Mouse (Mus musculus) hindlimb bud, embryonic 11.5 days (tissue): Measurements from ENCODE around the gene B4galt3.

ENCODE experiments used
- DNase-seq: peaks from one replicate; pipeline ENCODE4 v3.0.0-alpha.2; 2012; ENCODE audit warnings: low read depth, low spot score; ENCODE audit errors: extremely low spot score

B4galt3 gene

DNA sequence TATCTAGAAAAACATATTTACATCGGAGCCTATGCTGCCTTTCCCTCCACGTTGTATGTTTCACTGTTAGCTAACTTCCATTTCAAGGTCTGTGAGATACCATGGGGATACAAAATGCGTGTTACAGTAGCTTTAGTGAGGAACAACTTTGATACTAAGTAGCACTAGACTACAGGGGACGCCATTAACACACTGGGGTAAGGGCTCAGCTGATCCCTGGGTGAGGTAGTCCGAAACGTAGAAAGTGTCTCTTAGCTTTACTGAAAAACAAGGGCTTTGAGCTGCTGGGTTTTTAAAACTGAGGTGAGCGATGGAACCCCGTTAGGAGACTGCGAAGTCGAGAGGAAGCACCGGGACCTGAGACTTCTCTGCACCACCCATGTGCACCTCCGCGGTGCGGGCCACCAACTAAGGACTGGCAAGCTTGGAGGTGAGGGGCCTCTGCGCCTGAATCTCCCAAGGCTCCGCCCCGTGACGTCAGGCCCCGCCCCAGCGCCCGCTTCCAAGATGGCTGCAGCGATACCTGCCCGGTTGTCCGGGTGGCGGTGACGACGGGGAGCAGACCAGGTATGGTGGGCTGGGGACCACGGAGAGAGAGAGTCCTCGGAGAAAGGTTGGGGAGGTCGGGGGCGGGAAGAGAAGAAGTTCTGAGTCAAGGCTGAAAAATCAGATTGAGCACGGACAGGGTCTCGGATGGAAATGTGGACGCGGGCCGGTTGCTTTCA, at the start of gene B4galt3:
TSS of gene B4galt3 (plus strand) at position 481 of the 725 bp plus-strand sequence.
- DNase-seq: peak; percentile 42

DNA sequence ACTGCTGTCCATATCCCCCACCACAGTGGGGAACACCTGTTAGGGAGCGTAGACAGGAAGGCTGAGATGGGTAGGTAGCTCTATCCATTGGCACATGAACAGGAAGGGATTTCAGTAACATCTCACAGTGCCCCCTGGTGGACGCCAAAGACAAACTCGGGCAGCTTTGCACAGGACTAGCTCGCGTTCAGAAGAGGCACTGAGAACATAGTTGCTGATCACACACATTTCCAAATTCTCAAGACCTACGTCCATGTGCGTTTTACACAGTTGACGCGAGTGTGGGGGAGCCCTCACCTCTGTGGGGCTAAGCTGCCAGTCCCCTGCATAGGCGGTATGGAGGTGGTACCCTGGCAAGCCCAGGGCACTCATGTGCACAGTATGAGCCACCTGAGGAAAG, 49.3 kb upstream of the B4galt3 start:
- DNase-seq: peak; percentile 71

GRCm38 (mm10) chr1:171221281-171222193, 48.6 kb upstream of the B4galt3 start:
- no peak for DNase-seq

DNA sequence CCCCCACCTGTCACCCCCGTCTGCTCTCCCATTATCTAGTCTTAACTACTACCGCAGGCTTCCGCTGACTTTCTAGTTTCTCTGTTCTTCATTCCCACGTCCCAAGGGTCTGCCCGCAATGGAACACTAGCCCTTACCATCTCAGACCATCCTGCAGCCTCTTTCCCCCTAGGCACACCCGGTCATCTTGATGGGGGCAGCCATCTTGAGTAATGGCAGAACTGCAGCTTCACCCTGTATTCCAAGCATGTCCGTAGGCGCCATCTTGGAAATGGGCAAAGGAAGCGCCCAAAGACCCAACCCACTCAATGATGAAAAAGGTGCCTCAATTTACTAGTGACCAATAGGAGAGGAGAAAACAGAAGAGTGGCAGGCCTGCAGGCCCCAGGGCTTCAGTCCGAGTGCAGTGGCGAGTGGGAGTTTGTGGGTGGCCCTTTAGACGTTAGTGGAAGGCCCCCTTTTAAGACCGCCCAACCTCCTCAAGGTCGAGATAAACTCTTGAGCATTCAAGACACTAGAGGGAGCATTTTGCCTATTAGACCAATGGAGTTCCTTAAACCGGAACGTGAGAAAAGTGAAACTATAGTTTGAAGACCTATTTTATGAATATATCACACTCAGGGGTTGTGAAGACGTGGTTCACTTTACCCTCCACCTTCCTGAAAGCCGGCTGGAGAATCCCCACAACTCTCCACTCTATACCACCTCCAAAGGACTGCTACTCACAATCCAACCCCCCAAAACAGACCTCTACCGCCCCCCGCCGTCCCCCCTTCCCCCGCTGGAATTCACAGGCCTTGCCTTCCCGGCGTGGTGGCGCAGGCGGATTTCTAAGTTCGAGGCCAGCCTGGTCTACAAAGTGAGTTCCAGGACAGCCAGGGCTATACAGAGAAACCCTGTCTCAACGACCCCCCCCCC, 47.6 kb upstream of the B4galt3 start, which contains the start of gene Tomm40l:
TSS of gene Tomm40l (minus strand) at position 277 of the 918 bp plus-strand sequence.
- DNase-seq: peak; percentile 98

DNA sequence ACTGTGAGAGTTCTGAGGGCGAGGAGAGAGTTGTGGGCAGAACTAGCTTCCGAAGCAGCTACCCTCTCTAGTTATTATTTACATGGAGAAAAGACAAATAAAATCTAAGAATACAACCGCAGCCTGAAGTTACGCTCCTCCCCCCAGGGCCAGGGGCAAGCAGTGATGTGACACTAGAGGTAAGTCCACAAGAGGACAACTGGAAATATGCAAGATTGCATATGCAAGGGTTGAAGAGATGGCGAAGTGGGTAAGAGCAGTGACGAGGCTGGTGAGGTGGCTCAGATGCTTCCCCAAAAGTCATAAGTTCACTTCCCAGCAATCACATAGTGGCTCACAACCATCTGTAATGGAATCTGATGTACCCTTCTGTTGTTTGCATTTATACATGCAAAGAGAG, 47.0 kb upstream of the B4galt3 start:
- no peak for DNase-seq

DNA sequence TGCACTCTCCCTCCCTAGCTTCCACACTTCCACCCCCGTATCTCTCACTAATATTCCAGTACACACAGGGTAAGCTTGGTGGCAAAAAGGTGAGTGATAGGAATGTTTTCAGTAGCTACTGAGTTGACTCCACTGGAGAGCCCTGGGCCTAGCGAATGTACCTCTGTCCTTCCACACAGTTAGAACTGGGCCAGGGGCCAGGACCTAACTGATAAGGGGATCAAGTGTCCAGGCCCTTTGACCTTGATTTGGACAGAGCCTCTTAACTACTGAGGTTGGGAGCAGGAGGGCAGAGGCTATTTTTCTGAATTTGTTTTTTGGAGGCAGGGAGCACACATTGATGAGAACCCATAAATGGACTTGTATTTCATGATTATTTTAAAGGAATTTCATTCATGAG, 46.3 kb upstream of the B4galt3 start:
- no peak for DNase-seq

GRCm38 (mm10) chr1:171224857-171225256, 45.3 kb upstream of the B4galt3 start, which contains the start of gene Apoa2:
Apoa2 (plus strand) TSS chr1:171225054.
- no peak for DNase-seq

DNA sequence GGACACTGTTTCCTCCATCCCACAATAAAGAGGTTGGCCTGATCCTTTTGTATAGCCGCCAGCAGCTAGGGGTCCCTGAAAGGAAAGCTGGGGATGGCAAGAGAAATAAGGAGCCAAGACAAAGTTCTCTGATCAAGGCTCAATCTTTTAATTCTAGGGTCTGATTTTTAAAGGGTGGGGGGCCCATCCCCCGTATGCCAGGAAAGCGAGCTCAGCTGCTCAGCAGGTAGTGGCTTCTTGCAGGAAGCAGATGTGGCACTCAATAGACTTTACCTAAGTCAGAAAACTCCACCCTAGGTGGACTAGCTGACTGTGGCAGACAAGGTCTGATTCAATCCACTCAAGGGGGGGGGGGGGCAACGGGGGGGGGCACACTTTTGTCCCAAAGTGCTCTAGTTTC, 43.3 kb upstream of the B4galt3 start:
- no peak for DNase-seq

DNA sequence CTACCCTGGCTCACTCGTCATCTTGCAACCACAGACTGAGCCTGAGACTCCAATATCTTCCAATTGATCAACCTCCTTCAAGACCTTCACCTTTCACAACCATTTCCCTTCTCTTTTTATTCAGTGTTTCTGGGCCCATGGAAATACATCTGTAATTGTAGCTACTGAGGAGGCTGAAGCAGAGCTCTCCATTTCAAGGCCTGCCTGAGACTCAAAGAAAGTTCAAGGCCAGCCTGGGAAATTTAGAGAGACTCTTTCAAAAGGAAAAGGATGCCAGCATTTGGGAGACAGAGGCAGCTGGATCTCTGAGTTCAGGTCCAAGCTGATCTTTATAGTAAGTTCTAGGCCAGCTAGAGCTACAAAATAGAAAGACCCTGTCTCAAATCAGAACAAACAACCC, 42.2 kb upstream of the B4galt3 start:
- DNase-seq: no peak

GRCm38 (mm10) chr1:171229750-171230149, 40.4 kb upstream of the B4galt3 start:
- DNase-seq: no peak

DNA sequence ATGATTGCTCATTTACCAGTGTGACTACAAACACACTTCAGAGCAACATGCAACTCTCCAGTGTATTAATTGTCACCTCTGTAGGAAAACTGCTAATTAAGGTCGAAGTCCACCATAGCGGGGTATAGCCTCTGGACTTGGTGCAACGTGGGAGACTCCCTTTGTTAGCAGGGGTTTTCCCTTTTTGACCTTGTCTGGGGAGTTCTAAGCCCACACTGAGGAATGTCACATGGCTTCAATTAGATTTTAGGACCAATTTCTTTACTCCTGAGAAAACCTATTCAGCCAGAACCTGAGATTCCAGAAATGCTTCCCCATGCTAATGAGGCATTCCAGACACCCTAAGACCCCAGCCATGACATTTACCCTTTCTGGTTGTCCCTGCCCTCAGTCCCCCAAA, 39.9 kb upstream of the B4galt3 start:
- peak; percentile 53 for DNase-seq

- no peak for DNase-seq
These were observed 38.3 kb upstream of the B4galt3 start for GRCm38 (mm10) chr1:171231844-171232243.

DNA sequence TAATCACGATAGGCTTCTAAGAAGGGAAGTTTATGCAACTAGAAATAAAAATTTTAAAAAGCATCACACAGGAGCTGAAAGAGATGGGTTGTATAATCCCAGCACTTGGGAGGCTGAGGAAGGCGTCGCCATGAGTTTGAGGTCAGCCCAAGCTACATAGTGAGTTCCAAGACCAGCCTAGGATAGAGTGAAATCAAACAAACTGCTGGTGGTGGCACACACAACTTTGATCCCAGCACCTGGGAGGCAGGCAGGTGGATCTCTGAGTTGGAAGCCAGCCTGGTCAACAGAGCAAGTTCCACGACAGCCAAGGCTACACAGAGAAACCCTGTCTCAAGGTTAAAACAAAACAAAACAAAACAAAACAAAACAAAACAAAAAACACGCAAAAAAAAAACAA, 37.8 kb upstream of the B4galt3 start:
- no peak for DNase-seq

DNA sequence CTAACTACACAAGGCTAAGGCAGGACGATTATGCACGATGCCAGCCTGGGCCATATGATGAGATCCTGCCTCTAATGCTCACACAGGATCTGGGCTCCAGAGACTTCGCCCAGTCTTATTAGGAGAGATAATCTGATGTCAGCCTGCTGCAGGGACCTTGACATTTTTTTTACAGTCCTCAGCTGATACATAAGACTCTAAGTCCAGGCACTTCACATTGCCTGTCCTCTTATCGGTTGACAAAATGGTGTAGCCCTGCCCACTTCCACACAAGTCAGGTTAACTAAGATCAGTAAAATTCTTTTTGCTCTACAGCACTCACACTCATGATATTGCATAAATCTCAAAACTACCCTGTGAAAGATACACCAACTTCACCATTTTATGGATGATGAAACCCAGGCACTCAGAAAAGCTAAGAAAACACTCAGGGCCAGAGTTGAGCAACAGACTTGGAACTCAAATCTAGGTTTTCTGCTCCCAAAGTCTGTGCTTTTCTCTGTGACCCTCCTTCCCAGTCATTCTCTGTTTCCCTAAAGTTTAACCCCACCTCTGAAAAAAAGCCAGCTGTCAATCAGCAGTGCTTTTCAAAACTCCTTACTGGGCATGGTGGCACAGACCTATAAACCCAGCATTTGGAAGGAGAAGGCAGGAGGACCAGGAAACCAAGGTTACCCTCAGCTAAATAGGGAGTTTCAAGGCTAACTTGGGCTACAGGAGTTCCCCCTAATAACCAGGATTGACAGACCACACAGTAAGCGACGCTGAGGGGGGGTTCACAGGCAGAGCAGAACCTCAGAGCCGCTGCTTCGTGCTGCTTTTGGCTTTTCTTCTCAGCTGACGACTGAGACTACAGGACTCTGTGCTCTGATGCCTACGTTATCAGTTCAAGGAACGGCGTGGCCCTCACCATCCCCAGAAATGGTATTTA, 37.1 kb upstream of the B4galt3 start:
- DNase-seq: no peak

- DNase-seq: no peak
These were observed 36.0 kb upstream of the B4galt3 start, which contains the start of gene Fcer1g for GRCm38 (mm10) chr1:171234126-171234525. Fcer1g (minus strand) TSS chr1:171234365.

DNA sequence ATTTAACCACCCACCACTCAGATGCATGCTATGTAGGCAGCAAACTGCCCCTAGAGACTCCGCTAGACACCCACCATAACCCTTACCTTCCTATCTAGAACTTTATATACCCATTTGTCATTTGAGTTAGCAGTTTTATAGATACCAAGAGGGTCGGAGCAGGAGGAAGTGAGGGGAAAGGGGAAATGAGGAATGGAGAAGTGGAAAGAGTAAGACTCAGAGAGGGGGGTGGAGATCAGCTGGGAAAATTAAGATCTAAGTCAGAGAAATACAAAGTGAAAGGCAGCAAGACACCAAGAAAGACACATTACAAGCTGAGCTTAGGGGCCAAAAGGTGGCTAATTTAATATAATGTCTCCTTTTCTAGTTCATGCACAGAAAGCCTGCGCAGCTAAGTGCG, 35.6 kb upstream of the B4galt3 start:
- DNase-seq: no peak

GRCm38 (mm10) chr1:171235791-171236190, 34.3 kb upstream of the B4galt3 start:
- no peak for DNase-seq

GRCm38 (mm10) chr1:171237438-171237837, 32.7 kb upstream of the B4galt3 start:
- DNase-seq: no peak

DNA sequence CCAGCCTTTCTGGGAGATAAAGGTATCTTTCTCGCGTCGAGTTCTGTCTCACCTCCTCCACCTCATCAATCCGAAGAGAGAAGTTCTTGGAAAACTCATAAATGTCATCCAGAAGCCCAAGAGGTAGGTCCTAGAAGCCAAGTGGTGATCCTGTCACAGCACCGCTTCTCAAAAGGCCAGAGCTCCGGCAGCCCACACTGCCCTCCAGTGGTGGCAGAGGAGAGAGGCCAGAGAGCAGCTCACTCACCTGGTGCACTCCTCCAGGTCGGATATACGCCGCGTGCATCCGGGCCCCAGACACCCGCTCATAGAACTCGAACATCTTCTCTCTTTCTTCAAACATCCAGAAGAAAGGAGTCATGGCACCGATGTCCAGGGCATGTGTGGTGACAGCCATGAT, 31.7 kb upstream of the B4galt3 start:
- DNase-seq: no peak
